Mouse (Mus musculus): ENCODE data around the gene Smc5. TPM values are rescaled to one million over a fixed set of nuclear protein-coding genes. Genes with fewer than 3 reads are reported as not detected.

The Smc5 gene
- polyA plus RNA-seq, 1 experiment from 2014 or later: 30.7 TPM

- H3K9me3 ChIP-seq (ENCODE audit: control insufficient read depth, low read length): no peaks in the 10 kb centered on the region
- no peaks in the 10 kb centered on the region for H3K27me3 ChIP-seq (replicated peaks; ENCODE audit: control insufficient read depth, insufficient read depth, low read length)
- H3K36me3 ChIP-seq (ENCODE audit: control insufficient read depth, insufficient read depth): no peaks in the 10 kb centered on the region
- no peak overlapping the region for H3K27ac ChIP-seq (ENCODE audit: low read length)
- H3K4me1 ChIP-seq (replicated peaks; ENCODE audit: control insufficient read depth, insufficient read depth, low read length): no peaks in the 10 kb centered on the region
- H3K4me2 ChIP-seq (ENCODE audit: low read length): no peak overlapping the region
- no peak for ATAC-seq
- no peak overlapping the region for H3K9ac ChIP-seq (replicated peaks; ENCODE audit: low read depth, low read length)
- no peak overlapping the region for H3K4me3 ChIP-seq (replicated peaks; ENCODE audit: low read length)
Observed at GRCm38 (mm10) chr19:23297191-23297590, 23.5 kb upstream of the Smc5 start.

- Histone ChIP-seq H3K36me3 (ENCODE audit: control insufficient read depth, insufficient read depth) (no peaks in the 10 kb centered on the region), H3K27me3 (replicated peaks; ENCODE audit: control insufficient read depth, insufficient read depth, low read length) (no peaks in the 10 kb centered on the region), H3K9me3 (ENCODE audit: control insufficient read depth, low read length) (peaks cover 4% of the 10 kb centered on the region; the same call in 1 of the 2 replicates), H3K27ac (ENCODE audit: low read length) (no peak overlapping the region), H3K4me1 (replicated peaks; ENCODE audit: control insufficient read depth, insufficient read depth, low read length) (no peaks in the 10 kb centered on the region), H3K4me3 (replicated peaks; ENCODE audit: low read length) (no peak overlapping the region), H3K9ac (replicated peaks; ENCODE audit: low read depth, low read length) (no peak overlapping the region), H3K4me2 (ENCODE audit: low read length) (no peak overlapping the region)
- ATAC-seq: no peak
- 82% methylated on average over 1 of the region's 1 CpGs for WGBS
Observed at GRCm38 (mm10) chr19:23289251-23289650, 15.6 kb upstream of the Smc5 start.

GRCm38 (mm10) chr19:23281911-23282660 is 8.4 kb upstream of the Smc5 start:
- Histone ChIP-seq H3K9me3 (ENCODE audit: control insufficient read depth, low read length) (no peaks in the 10 kb centered on the region; the same call in 1 of the 2 replicates), H3K27me3 (replicated peaks; ENCODE audit: control insufficient read depth, insufficient read depth, low read length) (no peaks in the 10 kb centered on the region), H3K4me3 (replicated peaks; ENCODE audit: low read length) (no peak overlapping the region), H3K27ac (ENCODE audit: low read length) (no peak overlapping the region), H3K36me3 (ENCODE audit: control insufficient read depth, insufficient read depth) (no peaks in the 10 kb centered on the region), H3K9ac (replicated peaks; ENCODE audit: low read depth, low read length) (no peak overlapping the region), H3K4me1 (replicated peaks; ENCODE audit: control insufficient read depth, insufficient read depth, low read length) (no peaks in the 10 kb centered on the region), H3K4me2 (ENCODE audit: low read length) (no peak overlapping the region)
- 36% methylated on average over 8 of the region's 8 CpGs for WGBS
- ATAC-seq: no peak

GRCm38 (mm10) chr19:23274054-23274724 is 492 bp upstream of the Smc5 start:
- no peaks in the 10 kb centered on the region for H3K9me3 ChIP-seq (ENCODE audit: control insufficient read depth, low read length)
- no peak overlapping the region for H3K27ac ChIP-seq (ENCODE audit: low read length)
- ATAC-seq: peak; percentile 35
- 57% methylated on average over 4 of the region's 4 CpGs for WGBS
- H3K36me3 ChIP-seq (ENCODE audit: control insufficient read depth, insufficient read depth): no peaks in the 10 kb centered on the region
- peak overlapping the region; percentile 71 for H3K4me2 ChIP-seq (ENCODE audit: low read length)
- H3K27me3 ChIP-seq (replicated peaks; ENCODE audit: control insufficient read depth, insufficient read depth, low read length): no peaks in the 10 kb centered on the region
- H3K4me3 ChIP-seq (replicated peaks; ENCODE audit: low read length): peak overlapping the region; percentile 95
- peak overlapping the region; percentile 90 for H3K9ac ChIP-seq (replicated peaks; ENCODE audit: low read depth, low read length)
- peaks cover 8% of the 10 kb centered on the region for H3K4me1 ChIP-seq (replicated peaks; ENCODE audit: control insufficient read depth, insufficient read depth, low read length)

- no peaks in the 10 kb centered on the region for H3K4me1 ChIP-seq (replicated peaks; ENCODE audit: control insufficient read depth, insufficient read depth, low read length)
- H3K9me3 ChIP-seq (ENCODE audit: control insufficient read depth, low read length): no peaks in the 10 kb centered on the region
- 85% methylated on average over 9 of the region's 9 CpGs for WGBS
- no peak overlapping the region for H3K27ac ChIP-seq (ENCODE audit: low read length)
- no peaks in the 10 kb centered on the region for H3K27me3 ChIP-seq (replicated peaks; ENCODE audit: control insufficient read depth, insufficient read depth, low read length)
- H3K4me2 ChIP-seq (ENCODE audit: low read length): no peak overlapping the region
- no peak overlapping the region for H3K4me3 ChIP-seq (replicated peaks; ENCODE audit: low read length)
- peaks cover 23% of the 10 kb centered on the region for H3K36me3 ChIP-seq (ENCODE audit: control insufficient read depth, insufficient read depth)
- H3K9ac ChIP-seq (replicated peaks; ENCODE audit: low read depth, low read length): no peak overlapping the region
- ATAC-seq: no peak
Observed at GRCm38 (mm10) chr19:23256771-23257170, 16.9 kb downstream of the Smc5 start.

- H3K27ac ChIP-seq (ENCODE audit: low read length): no peak overlapping the region
- no peak overlapping the region for H3K4me3 ChIP-seq (replicated peaks; ENCODE audit: low read length)
- no peak for ATAC-seq
- no peak overlapping the region for H3K9ac ChIP-seq (replicated peaks; ENCODE audit: low read depth, low read length)
- 0 out of 2 replicates have a peak, but pooled peaks cover 5% of the 10 kb centered on the region for H3K36me3 ChIP-seq (ENCODE audit: control insufficient read depth, insufficient read depth)
- H3K27me3 ChIP-seq (replicated peaks; ENCODE audit: control insufficient read depth, insufficient read depth, low read length): no peaks in the 10 kb centered on the region
- WGBS: 92% methylated on average over 2 of the region's 2 CpGs
- H3K9me3 ChIP-seq (ENCODE audit: control insufficient read depth, low read length): no peaks in the 10 kb centered on the region
- no peak overlapping the region for H3K4me2 ChIP-seq (ENCODE audit: low read length)
- no peaks in the 10 kb centered on the region for H3K4me1 ChIP-seq (replicated peaks; ENCODE audit: control insufficient read depth, insufficient read depth, low read length)
Observed at GRCm38 (mm10) chr19:23246473-23246872, 27.2 kb downstream of the Smc5 start.

GRCm38 (mm10) chr19:23225065-23225464 is 48.6 kb downstream of the Smc5 start:
- Histone ChIP-seq H3K9me3 (ENCODE audit: control insufficient read depth, low read length) (no peaks in the 10 kb centered on the region), H3K27ac (ENCODE audit: low read length) (no peak overlapping the region), H3K27me3 (replicated peaks; ENCODE audit: control insufficient read depth, insufficient read depth, low read length) (no peaks in the 10 kb centered on the region), H3K36me3 (ENCODE audit: control insufficient read depth, insufficient read depth) (peaks cover 5% of the 10 kb centered on the region; the same call in 1 of the 2 replicates), H3K4me2 (ENCODE audit: low read length) (no peak overlapping the region), H3K4me1 (replicated peaks; ENCODE audit: control insufficient read depth, insufficient read depth, low read length) (no peaks in the 10 kb centered on the region), H3K9ac (replicated peaks; ENCODE audit: low read depth, low read length) (no peak overlapping the region), H3K4me3 (replicated peaks; ENCODE audit: low read length) (no peak overlapping the region)
- ATAC-seq: no peak; the same call in 1 of the 2 replicates
- WGBS: 48% methylated on average over 4 of the region's 4 CpGs

GRCm38 (mm10) chr19:23214326-23214725 is 59.4 kb downstream of the Smc5 start:
- H3K27ac ChIP-seq (ENCODE audit: low read length): no peak overlapping the region
- H3K4me3 ChIP-seq (replicated peaks; ENCODE audit: low read length): no peak overlapping the region
- H3K9ac ChIP-seq (replicated peaks; ENCODE audit: low read depth, low read length): no peak overlapping the region
- ATAC-seq: peak; percentile 75
- H3K4me2 ChIP-seq (ENCODE audit: low read length): no peak overlapping the region
- H3K36me3 ChIP-seq (ENCODE audit: control insufficient read depth, insufficient read depth): peaks cover 7% of the 10 kb centered on the region
- H3K27me3 ChIP-seq (replicated peaks; ENCODE audit: control insufficient read depth, insufficient read depth, low read length): no peaks in the 10 kb centered on the region
- no peaks in the 10 kb centered on the region for H3K9me3 ChIP-seq (ENCODE audit: control insufficient read depth, low read length)
- WGBS: 54% methylated on average over 8 of the region's 8 CpGs
- H3K4me1 ChIP-seq (replicated peaks; ENCODE audit: control insufficient read depth, insufficient read depth, low read length): no peaks in the 10 kb centered on the region

GRCm38 (mm10) chr19:23211325-23211724 is 62.4 kb downstream of the Smc5 start:
- no peak overlapping the region for H3K4me2 ChIP-seq (ENCODE audit: low read length)
- WGBS: 83% methylated on average over 6 of the region's 6 CpGs
- no peaks in the 10 kb centered on the region for H3K9me3 ChIP-seq (ENCODE audit: control insufficient read depth, low read length)
- no peaks in the 10 kb centered on the region for H3K27me3 ChIP-seq (replicated peaks; ENCODE audit: control insufficient read depth, insufficient read depth, low read length)
- H3K27ac ChIP-seq (ENCODE audit: low read length): no peak overlapping the region
- no peak for ATAC-seq
- H3K4me3 ChIP-seq (replicated peaks; ENCODE audit: low read length): no peak overlapping the region
- H3K4me1 ChIP-seq (replicated peaks; ENCODE audit: control insufficient read depth, insufficient read depth, low read length): no peaks in the 10 kb centered on the region
- no peak overlapping the region for H3K9ac ChIP-seq (replicated peaks; ENCODE audit: low read depth, low read length)
- peaks cover 5% of the 10 kb centered on the region for H3K36me3 ChIP-seq (ENCODE audit: control insufficient read depth, insufficient read depth)

All from forebrain, embryonic 16.5 days (tissue).